Mouse (Mus musculus) gastrocnemius, adult 2 months (tissue): ENCODE data around the gene Gstcd. TPM values are rescaled to one million over a fixed set of nuclear protein-coding genes. Genes with fewer than 3 reads are reported as not detected.

Experiments
- DNase-seq: peaks from one replicate; pipeline ENCODE4 v3.0.0; 2022
- H3K27ac ChIP-seq: fragments of 200-600 bp; 2 replicates; pipeline ENCODE4 v1.8.1; 2022; ENCODE audit warnings: mild to moderate bottlenecking
- H3K4me3 ChIP-seq: fragments of 200-600 bp; 2 replicates; pipeline ENCODE4 v1.8.1; 2022; ENCODE audit warnings: mild to moderate bottlenecking, moderate library complexity
- CTCF ChIP-seq: fragments of 200-600 bp; IDR thresholded peaks from 2 replicates; pipeline ENCODE4 v1.8.1; 2022; ENCODE audit warnings: antibody characterized with exemption, mild to moderate bottlenecking, moderate library complexity
- intact Hi-C: fragments of 180-260 bp; cut with DNase I; formaldehyde crosslinking; loops from one replicate; pipeline ENCODE4 v1.15.1; 2025
- total RNA-seq, 2 experiments: library from RNA; stranded (reverse); gene quantifications; 2 replicates each; pipeline ENCODE4 v1.2.3; 2021

The Gstcd gene
- total RNA-seq, 2 experiments from 2014 or later: 2.2 to 3.0 TPM

DNA sequence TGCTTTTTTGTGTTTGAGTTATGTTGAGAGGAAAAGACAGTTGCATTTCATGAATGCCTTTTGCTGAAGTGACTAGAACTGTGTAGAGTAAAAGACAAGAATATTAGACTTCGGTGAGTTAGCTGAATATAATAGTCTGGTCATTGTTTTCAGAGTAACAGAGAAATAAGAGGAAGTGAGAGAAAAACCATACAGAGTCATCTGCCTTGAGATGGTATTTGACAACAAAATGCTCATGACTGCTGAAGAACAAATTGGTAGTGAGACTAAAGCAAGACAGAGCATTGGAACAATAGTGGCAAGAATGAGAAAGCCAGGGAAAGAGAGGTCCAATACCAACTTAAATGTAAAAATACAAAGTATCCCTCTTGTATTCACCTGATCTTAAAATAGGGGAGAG lies 1.1 kb upstream of the Gstcd start:
- no peak for DNase-seq
- peak overlapping the region; percentile 77 for H3K4me3 ChIP-seq
- intact Hi-C loops: loop anchor here (10.0 kb wide), 1 partner anchor 408 kb away; the partner anchor contains the start of genes Aimp1 and Tbck
- H3K27ac ChIP-seq: peak overlapping the region; percentile 96; the same call in 1 of the 2 replicates
- TF ChIP-seq CTCF: no peak

DNA sequence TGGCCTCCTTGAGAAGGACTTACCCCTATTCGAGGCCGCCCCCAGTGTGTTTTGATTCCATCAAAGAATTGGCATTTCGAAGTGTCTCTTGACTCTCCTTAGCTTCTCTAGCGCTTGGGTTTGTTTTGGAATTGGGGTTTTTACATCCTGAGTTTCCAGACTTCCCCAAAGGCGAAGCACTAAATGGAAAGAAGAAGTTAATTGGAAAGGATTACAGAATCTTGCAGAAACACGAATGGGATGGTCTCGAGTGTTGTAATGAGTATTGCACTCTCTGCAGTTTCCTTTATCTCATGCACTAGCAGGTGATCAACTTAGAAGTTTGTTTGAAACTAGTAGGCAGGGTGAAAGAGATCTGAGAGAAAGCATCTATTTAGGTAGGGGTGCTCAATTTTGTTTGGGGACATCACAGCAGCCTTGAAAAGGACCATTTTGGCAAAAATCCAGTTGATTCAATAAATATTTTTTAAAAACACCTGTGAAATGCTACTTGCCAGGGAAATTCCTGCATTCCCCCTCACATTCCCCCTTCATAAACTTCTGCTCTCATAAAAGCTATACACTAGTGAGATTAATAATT lies 531 bp upstream of the Gstcd start:
- H3K27ac ChIP-seq: peak overlapping the region; percentile 96
- no peak for DNase-seq

DNA sequence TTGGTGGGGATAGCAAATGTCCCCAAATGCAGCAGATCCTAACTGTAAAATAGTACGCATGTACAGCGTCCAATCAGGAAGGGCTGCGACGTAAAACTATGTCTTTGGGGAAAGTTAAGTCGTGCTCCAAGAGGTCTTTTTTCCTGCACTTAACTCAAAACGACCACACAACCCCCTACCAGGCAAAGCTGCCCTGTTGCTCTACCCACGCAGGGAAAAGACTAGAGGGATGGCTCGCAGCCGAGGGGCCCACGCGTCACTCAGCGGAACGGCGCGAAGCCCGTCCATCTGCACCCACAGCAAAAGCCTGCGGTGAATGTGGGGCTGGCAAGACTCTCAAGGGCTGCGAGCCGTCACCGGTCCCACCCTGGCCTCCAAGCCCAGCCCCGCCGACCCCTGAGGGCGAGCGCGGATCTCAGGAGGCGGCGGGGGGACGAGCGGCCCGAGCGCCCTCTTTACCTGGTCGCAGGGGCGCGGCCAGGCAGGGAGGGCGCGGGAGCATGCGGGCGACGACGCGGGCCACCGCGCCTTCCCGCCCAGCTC lies 641 bp downstream of the Gstcd start:
- H3K4me3 ChIP-seq: peak overlapping the region; percentile 77
- intact Hi-C loops: loop anchor here (10.0 kb wide), 1 partner anchor 406 kb away; the partner anchor contains the start of genes Aimp1 and Tbck
- peak overlapping the region; percentile 96 for H3K27ac ChIP-seq

More for the DNA sequence above, 531 bp upstream of the Gstcd start:
- no peak for TF ChIP-seq CTCF
- peak overlapping the region; percentile 77 for H3K4me3 ChIP-seq
- intact Hi-C loops: loop anchor here (10.0 kb wide), 1 partner anchor 408 kb away; the partner anchor contains the start of genes Aimp1 and Tbck

DNA sequence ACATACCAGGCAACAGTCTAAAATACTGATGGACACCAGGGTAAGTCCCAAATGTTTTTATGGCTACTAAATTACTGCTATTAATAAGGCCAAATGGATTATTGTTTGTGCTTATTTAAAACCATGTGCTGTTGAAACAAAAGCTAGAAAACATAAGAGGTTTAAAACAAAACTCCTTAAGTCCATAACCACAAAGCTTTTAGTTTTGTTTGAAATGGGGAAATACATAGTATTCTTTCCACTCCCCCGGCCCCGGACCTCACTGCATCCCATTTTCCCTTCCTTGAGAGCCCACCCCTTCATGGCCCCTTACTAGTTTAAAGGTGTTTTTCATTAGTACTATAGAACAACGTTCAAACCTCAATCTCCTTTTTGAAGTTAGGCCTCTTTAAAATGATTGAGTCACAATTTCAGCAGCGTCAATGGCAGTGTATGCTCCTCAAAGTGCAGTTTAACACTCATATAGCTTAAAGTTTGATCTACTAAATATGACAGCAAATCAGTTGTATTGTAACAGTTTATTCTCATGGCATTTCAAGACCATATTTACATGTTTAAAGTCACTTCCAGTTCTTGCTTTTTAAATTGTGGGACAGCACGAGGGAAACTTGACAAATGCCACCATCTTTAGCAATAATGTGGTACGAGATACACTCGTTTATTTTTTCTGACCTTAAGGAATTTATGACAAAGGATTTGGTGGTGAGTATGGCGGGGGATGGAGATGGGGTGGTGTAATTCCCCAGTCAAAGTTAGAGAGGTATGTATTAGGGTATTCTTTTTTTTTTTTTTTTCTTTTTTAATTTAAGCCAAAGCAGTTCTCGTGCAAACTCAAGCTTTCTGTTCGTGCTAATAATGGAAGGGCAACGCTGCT lies 1.3 kb downstream of the Gstcd start:
- intact Hi-C loops: loop anchor here (10.0 kb wide), 1 partner anchor 406 kb away; the partner anchor contains the start of genes Aimp1 and Tbck
- Histone ChIP-seq H3K4me3 (peak overlapping the region; percentile 77), H3K27ac (peak overlapping the region; percentile 96)
- no peak for DNase-seq
- no peak for TF ChIP-seq CTCF

More for the DNA sequence above, 641 bp downstream of the Gstcd start:
- DNase-seq: peak; percentile 46
- TF ChIP-seq CTCF: no peak

DNA sequence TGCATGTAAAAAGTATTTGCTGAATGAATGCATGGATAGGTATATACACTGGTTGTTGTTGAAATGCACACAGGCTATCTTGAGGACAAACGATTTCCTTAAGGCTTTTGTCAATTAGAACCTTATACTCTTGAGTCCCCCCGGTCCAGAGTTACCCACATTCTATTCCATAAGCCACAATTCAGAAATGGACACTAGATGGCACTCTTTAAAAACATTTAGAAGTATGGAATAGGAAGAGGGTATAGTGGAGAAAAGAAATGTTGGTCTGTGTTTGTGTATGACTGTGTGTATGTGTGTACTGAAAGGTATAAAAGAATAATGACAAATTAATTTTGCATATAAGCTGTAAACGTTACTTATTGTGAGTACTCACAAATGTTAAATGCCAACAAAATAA lies 6.0 kb downstream of the Gstcd start:
- no peak for DNase-seq
- intact Hi-C loops: loop anchor here (10.0 kb wide), 2 partner anchors 189 to 341 kb away; no protein-coding TSS in a partner anchor
- H3K27ac ChIP-seq: no peak overlapping the region
- H3K4me3 ChIP-seq: no peak overlapping the region
- TF ChIP-seq CTCF: peak; percentile 54

DNA sequence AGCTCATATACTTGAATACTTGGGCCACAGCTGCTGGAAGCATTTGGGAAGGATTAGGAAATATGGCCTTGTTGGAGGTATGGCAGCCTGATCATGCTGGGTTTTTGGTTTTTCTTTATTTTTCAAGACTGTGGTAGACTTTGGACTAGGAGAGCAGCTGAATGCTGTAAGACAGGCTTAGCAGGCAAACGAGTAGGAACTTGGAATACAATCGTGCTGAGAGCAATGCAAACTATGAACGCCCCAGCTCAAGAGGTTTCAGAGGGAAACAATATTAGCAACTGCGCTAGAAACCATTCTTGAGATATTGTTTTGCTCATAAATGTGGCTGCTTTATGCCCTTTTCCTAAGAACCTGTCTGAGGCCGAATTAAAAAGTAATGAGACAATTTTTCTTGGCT lies 9.1 kb downstream of the Gstcd start:
- intact Hi-C loops: loop anchor here (10.0 kb wide), 2 partner anchors 192 to 338 kb away; no protein-coding TSS in a partner anchor
- no peak for TF ChIP-seq CTCF
- no peak for DNase-seq
- Histone ChIP-seq H3K27ac (no peak overlapping the region), H3K4me3 (no peak overlapping the region)

DNA sequence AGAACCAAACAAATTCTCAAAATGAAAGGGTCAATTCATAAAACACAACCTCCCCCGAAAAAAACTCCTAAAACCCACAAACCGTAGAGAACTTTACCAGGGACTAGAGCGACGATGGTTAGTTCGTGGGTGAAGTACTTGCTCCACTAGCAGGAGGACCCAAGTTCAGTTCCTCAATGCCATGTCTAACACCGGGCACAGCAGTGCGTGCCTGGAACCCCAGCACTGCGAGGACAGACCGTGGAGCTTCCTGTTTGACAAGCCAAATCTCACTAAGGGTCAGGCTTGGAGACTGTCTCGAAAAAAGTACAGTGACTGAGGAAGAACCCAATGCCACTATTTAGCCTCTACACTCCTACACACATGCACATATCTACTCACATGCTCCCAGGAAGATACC lies 16.3 kb downstream of the Gstcd start:
- Histone ChIP-seq H3K4me3 (no peak overlapping the region), H3K27ac (no peak overlapping the region)
- DNase-seq: no peak
- TF ChIP-seq CTCF: no peak
- intact Hi-C loops: no loop called here

DNA sequence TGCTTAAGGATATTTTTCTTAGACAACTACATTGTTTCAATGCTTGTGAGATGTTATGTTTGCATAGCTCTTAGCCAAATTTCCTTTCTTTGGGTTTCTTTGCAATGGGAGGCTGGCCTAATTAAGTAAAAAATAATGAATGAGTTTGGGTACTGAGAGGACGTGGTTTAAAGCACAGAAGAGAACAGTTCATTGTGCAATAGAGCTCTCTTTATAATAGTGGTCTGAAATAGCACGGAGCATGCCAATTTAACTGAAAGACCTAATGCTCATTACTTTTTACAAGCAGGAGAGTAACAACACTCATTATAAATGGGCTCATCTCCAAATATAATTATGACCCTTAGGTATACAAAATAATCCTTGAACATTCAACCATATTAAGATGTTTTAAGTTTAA lies 39.8 kb downstream of the Gstcd start:
- intact Hi-C loops: no loop called here
- no peak overlapping the region for H3K27ac ChIP-seq
- no peak for TF ChIP-seq CTCF
- no peak for DNase-seq
- no peak overlapping the region for H3K4me3 ChIP-seq

DNA sequence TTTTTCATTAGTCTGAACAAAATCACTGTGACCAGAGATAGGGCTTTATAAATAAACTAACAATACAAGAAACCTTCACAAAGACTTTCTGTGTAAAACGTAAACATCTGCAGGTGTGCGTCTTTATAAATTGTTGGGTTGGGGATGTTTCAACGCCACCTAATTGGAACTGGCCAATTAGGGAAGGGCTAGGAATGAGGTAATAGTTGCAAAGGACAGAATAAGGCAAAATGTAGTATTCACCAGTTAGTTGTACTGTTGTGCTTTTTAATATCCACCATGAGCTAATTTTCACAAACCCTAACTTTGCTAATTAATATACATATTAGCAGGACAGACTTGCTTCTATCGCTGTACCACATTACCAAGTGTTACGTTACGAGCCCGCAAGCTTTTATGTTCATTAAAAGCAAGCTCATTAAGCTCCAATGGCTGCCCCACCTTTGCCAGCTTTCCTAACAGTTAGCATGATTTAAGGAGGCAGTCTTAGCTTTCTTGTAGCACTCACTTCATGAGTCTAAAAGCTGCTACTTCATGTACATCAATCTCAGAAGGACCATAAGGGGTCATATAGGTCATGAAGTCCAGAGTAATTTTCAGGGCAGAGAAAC lies 58.6 kb downstream of the Gstcd start:
- H3K27ac ChIP-seq: no peak overlapping the region
- no peak for DNase-seq
- H3K4me3 ChIP-seq: no peak overlapping the region
- intact Hi-C loops: no loop called here
- no peak for TF ChIP-seq CTCF

DNA sequence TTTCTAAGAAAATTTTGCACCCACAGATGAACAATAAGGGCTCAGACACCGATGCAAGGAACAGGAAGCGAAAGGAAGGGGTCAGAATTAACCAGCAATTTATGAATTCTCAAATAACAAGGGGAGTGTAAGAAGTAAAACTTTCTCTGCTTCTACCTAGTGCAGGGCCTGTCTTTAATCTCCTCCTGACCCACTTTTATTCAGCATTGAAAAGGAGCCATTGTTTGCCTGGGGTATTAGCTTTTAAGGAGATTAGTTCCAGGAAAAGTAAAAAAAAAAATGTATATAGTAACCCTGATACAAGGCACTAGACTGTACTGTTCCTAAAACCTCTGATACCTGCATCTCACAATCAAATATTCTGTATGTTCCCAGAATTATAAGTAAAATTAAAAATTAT lies 64.9 kb downstream of the Gstcd start:
- intact Hi-C loops: no loop called here
- DNase-seq: no peak
- TF ChIP-seq CTCF: no peak
- no peak overlapping the region for H3K27ac ChIP-seq
- H3K4me3 ChIP-seq: no peak overlapping the region

DNA sequence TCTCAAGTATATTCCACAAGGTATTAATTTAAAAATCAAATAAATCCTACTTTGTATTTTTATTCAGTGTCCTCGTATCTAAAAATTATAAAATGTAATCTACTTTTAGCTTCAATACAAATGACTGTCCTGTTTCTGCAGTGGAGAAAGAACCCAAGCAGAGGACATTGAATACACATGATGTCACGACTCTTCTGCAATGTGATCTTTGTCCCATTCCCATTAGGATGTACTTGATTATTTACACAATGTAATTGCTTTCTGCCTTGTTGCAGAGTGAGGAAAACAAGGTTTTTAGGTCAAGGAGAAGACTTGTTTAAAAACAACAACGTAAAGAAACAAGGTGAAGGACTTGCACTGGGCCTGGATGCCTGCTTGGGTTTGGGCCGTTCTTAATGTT lies 84.6 kb downstream of the Gstcd start:
- no peak for TF ChIP-seq CTCF
- intact Hi-C loops: no loop called here

DNA sequence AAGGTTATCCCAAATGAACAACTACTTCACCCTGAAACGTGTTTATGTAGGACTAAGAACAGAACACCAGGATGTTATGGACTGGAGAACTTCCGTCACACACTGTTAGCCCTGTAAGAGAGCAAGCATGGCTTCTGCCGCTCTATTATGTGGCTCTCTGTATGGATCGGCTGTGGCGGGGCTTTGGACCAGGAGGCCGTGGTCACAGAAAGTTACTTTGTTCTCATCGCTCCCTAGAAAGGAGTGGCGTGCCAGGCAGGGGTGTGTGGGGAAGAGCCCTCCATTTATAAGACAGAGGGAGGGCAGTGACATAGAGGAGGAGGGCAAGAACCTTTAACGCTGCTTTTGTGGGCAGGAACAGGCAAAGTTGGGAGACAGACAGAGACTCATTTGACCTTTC lies 95.5 kb downstream of the Gstcd start:
- H3K27ac ChIP-seq: no peak overlapping the region
- intact Hi-C loops: no loop called here

More for the DNA sequence above, 84.6 kb downstream of the Gstcd start:
- Histone ChIP-seq H3K4me3 (no peak overlapping the region), H3K27ac (no peak overlapping the region)
- DNase-seq: no peak

More for the DNA sequence above, 95.5 kb downstream of the Gstcd start:
- no peak for DNase-seq
- TF ChIP-seq CTCF: no peak
- H3K4me3 ChIP-seq: no peak overlapping the region
